Mouse (Mus musculus): ENCODE data around the gene Ablim1.

Ablim1 gene

DNA sequence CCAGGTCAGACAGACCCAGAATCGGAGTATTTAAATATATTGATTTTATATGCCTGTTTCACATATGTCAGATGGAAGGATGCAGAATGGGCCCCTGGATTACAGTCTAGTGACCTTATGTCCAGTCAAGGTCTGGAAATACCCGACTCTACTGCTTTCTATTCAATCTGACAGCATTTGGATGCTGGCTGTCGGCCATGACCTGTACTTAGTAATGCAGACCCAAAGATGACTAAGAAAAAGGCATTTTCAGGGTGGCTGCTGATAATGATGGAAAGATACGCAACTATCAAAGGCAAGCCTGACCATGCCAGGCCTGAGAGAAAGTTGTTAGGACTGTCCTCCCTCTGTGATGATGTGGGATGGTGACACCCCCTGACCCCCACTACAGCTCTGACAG, 321.0 kb downstream of the Ablim1 start:
- CTCF ChIA-PET = no interaction called here

DNA sequence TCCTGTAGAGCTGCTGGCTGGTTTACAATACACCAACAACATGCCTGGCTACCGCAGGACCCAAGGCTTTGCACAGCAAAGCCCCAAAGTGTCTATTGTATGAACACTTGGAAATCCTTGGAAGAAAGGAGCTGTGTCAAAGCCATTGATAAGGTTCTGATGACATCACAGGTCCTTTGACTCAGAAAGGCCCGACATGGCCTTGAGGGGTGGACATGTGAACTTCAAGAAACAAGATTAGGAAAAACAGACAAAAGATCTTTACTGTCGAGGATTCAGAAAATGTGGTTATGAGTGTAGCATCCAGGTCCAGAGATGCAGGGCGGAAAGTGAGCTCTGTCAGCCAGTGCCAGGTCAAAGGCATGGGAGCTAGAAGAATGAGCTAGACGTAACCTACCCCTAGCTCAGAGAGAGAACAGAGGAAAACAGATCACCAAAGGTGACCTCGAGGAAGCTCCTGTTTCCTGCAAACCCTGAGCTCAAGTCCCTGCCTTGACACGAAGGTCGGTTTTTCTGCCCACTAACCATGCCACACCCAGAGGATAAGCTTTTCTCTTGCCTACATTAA, 321.7 kb downstream of the Ablim1 start:
- CTCF ChIA-PET = no interaction called here

DNA sequence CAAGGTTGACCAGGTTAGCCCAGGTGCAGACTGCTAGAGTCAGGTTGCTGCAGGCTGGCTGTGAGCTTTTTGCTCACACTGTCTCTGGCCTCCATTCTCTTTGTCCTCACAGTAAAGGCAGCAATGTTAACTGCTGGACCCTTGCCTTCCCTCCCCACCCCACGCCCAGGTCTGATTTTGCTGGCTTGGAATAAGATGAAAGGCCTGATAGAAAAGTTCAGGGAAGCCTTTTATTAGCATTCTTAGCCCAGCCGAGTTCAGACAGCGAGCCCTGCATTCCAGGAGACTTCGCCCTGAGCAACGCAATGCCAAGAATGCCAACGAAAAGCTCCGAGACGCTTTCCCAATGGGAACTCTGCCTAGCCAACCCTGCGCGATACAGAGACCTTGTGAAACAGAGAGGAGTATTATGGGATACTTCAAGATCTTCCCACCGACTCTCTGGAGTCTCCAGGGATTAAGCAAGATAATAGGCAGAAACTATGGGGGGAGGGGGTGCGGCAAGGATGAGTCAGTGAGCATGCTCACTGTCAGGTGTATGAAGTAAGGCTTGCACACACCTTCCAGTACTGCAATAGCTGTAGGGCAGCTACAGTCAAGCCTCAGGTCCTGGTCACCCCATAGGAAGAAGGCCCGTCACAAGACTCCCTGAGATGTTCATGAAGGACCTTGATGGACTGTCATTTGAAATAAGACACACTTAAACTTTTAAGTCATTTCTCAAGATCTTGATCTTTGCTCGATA, 324.2 kb downstream of the Ablim1 start:
- CTCF ChIA-PET = no interaction called here

DNA sequence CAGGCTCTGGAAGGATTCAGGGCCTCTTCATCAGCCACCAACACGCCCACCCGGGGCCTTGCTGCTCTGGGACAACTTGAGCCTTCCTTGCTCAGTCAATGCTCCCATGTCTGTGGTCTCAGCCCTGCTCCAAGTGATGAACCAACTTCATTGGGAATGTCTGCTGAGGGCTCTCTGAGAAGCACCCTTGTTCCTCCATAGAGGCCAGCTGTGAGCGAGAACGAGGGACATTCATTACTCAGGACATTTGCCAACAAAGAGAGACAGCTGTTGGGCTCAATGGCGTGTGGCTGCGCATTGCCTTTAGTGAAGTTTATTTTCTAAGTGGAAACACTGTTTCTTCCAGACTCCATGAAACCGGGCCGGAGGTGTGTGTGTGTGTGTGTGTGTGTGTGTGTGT, 325.5 kb downstream of the Ablim1 start:
- CTCF ChIA-PET = no interaction called here

DNA sequence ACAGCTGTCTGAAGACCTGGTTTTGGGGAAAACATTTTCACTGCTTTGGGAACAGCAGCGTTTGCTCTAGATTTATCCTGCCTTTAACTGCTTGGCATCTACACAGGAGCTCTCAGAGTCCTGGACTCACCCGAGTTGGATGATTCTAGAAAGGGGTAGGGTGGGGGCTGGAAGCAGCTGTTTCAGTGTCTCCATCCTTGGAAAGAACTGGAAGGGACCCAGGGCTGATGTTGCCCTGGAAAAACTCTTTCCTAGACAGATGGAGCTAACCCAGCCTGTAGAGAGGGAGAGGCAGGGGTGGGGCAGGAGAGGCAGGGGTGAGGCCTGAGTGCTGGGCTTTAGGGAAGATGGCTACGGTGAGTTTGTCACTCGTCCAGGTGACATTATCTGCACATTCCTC, 330.5 kb downstream of the Ablim1 start:
- CTCF ChIA-PET = no interaction called here

DNA sequence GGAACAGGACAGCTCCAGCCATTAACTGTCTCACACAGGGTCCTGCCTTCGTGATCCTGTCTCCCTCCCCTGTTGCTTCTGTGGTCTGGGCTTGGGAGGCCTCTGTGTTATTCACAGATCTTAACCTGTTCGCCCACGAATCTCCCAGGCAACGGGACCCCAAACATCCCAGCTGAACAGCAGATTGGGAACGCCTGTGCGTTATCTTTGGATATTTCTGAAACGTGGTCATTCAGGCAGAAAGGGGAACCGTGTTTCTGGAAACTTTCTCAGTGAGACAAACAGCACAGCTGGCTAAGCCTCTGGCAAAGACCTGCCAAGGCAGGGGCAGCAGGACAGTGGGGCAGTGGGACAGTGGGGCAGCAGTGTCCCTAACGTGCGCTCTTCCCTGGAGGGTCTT, 331.0 kb downstream of the Ablim1 start:
- CTCF ChIA-PET = interaction anchor here (0.5 kb wide), 1 partner anchor 337 kb away, joined by 11 read pairs; no protein-coding TSS in a partner anchor

Measured in spleen, embryonic (tissue).